Mouse (Mus musculus): ENCODE measurements at regions not wholly inside any gene's neighbourhood (a gene's known extent, or its start where the extent isn't known, plus 50 kb on each side); places are given as distances from the start of the nearest gene placed in this dataset.

DNA sequence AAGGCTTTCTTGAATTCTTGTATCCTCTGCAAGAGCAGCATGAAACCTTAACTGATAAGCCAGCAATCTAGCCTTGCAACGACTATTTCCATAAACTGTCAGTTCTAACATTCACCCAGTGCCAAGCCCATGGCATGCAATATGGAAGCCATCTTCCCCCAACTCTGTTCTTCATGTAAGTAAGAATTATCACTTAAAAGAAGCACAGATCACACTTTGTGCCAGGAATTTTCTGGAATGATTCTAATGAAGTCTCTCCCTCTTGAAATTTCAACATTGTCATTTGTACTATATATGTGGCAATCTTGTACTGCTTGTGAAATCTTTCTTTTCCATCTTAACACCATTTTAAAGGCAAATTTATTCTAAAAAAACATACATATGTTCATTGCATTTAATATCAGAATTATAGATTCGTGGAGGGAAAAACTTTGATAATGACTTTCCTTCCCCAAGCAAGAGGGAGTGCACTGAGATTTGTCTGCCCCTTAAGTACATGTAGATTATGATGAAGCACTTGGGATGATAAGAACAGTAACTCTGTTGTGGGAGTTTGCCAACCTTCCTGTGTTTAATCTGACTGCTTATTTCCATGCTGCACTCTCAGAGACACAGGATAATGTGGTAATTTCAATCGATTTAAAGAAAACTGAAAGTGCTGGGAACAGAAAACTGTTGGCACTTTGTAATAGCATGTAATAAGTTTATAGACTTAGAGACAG is 447.2 kb upstream of the Slc39a10 start:
- no peak for TF ChIP-seq POLR2A (IDR thresholded peaks at IDR 0.05; ENCODE audit: insufficient read depth, low read depth, low read length)
- TF ChIP-seq EP300 (IDR thresholded peaks at IDR 0.05; ENCODE audit: insufficient read depth, low read depth, low read length) = no peak
